Mouse (Mus musculus): Measurements from ENCODE around the gene Selenop. TPM values are rescaled to one million over a fixed set of nuclear protein-coding genes. Genes with fewer than 3 reads are reported as not detected.
A peak's percentile ranks its signal among the peaks of the same experiment; 100 is the strongest.
"Not testable (repeated sequence)": the region's sequence is repeated elsewhere in the genome, so short reads cannot be mapped to it uniquely, and the experiment has no call there.

The Selenop gene
- polyA plus RNA-seq, 1 experiment from 2014 or later, result 163 TPM

- H3K4me1 ChIP-seq (ENCODE audit: insufficient read depth, low read length), result 0 out of 2 replicates have a peak, but pooled peaks cover 6% of the 10 kb centered on the region
- 83% methylated on average over 2 of the region's 2 CpGs for WGBS
- no peak for ATAC-seq (ENCODE audit: low FRiP score, low TSS enrichment)
- no peaks in the 10 kb centered on the region for H3K9me3 ChIP-seq (ENCODE audit: low read length)
- no peaks in the 10 kb centered on the region for H3K27me3 ChIP-seq (ENCODE audit: insufficient read depth, low read length)
- H3K27ac ChIP-seq (ENCODE audit: low read length), result no peak overlapping the region
- H3K9ac ChIP-seq (replicated peaks; ENCODE audit: low read length), result no peak overlapping the region
- H3K4me3 ChIP-seq (ENCODE audit: low read length), result no peak overlapping the region
- H3K36me3 ChIP-seq (ENCODE audit: insufficient read depth, low read length), result no peaks in the 10 kb centered on the region
- H3K4me2 ChIP-seq (replicated peaks; ENCODE audit: low read depth, low read length), result no peak overlapping the region
These were observed 32.0 kb upstream of the Selenop start for GRCm38 (mm10) chr15:3236338-3236737.

GRCm38 (mm10) chr15:3237963-3238362 lies 30.4 kb upstream of the Selenop start:
- Histone ChIP-seq H3K4me3 (ENCODE audit: low read length) (no peak overlapping the region), H3K27ac (ENCODE audit: low read length) (no peak overlapping the region), H3K9me3 (ENCODE audit: low read length) (no peaks in the 10 kb centered on the region), H3K36me3 (ENCODE audit: insufficient read depth, low read length) (no peaks in the 10 kb centered on the region), H3K9ac (replicated peaks; ENCODE audit: low read length) (no peak overlapping the region), H3K4me1 (ENCODE audit: insufficient read depth, low read length) (no peaks in the 10 kb centered on the region), H3K27me3 (ENCODE audit: insufficient read depth, low read length) (no peaks in the 10 kb centered on the region), H3K4me2 (replicated peaks; ENCODE audit: low read depth, low read length) (no peak overlapping the region)
- ATAC-seq (ENCODE audit: low FRiP score, low TSS enrichment), result no peak
- WGBS, result 84% methylated on average over 1 of the region's 1 CpGs

GRCm38 (mm10) chr15:3245036-3245435 lies 23.3 kb upstream of the Selenop start:
- H3K36me3 ChIP-seq (ENCODE audit: insufficient read depth, low read length); H3K4me1 ChIP-seq (ENCODE audit: insufficient read depth, low read length); H3K27me3 ChIP-seq (ENCODE audit: insufficient read depth, low read length); H3K9ac ChIP-seq (replicated peaks; ENCODE audit: low read length); H3K9me3 ChIP-seq (ENCODE audit: low read length); H3K4me3 ChIP-seq (ENCODE audit: low read length); ATAC-seq (ENCODE audit: low FRiP score, low TSS enrichment); H3K4me2 ChIP-seq (replicated peaks; ENCODE audit: low read depth, low read length); H3K27ac ChIP-seq (ENCODE audit: low read length): not testable (repeated sequence)
- WGBS, result 85% methylated on average over 10 of the region's 10 CpGs

GRCm38 (mm10) chr15:3250620-3251019 lies 17.7 kb upstream of the Selenop start:
- H3K27ac ChIP-seq (ENCODE audit: low read length), result no peak overlapping the region
- 88% methylated on average over 2 of the region's 2 CpGs for WGBS
- ATAC-seq (ENCODE audit: low FRiP score, low TSS enrichment), result no peak

GRCm38 (mm10) chr15:3251031-3251717 lies 17.2 kb upstream of the Selenop start:
- no peak overlapping the region for H3K4me2 ChIP-seq (replicated peaks; ENCODE audit: low read depth, low read length)
- peaks cover 4% of the 10 kb centered on the region; the same call in 1 of the 2 replicates for H3K4me1 ChIP-seq (ENCODE audit: insufficient read depth, low read length)
- H3K36me3 ChIP-seq (ENCODE audit: insufficient read depth, low read length), result no peaks in the 10 kb centered on the region
- peaks cover 2% of the 10 kb centered on the region; the same call in 1 of the 2 replicates for H3K9me3 ChIP-seq (ENCODE audit: low read length)
- no peak for ATAC-seq (ENCODE audit: low FRiP score, low TSS enrichment)
- H3K27me3 ChIP-seq (ENCODE audit: insufficient read depth, low read length), result no peaks in the 10 kb centered on the region
- H3K4me3 ChIP-seq (ENCODE audit: low read length), result no peak overlapping the region
- H3K27ac ChIP-seq (ENCODE audit: low read length), result 0 out of 2 replicates have a peak overlapping the region, but pooled peaks have one; percentile 24
- H3K9ac ChIP-seq (replicated peaks; ENCODE audit: low read length), result no peak overlapping the region
- WGBS, result 60% methylated on average over 3 of the region's 3 CpGs

More at GRCm38 (mm10) chr15:3250620-3251019, 17.7 kb upstream of the Selenop start:
- no peak overlapping the region for H3K4me3 ChIP-seq (ENCODE audit: low read length)
- no peak overlapping the region for H3K9ac ChIP-seq (replicated peaks; ENCODE audit: low read length)
- H3K27me3 ChIP-seq (ENCODE audit: insufficient read depth, low read length), result no peaks in the 10 kb centered on the region
- H3K4me1 ChIP-seq (ENCODE audit: insufficient read depth, low read length), result peaks cover 4% of the 10 kb centered on the region; the same call in 1 of the 2 replicates
- peaks cover 2% of the 10 kb centered on the region; the same call in 1 of the 2 replicates for H3K9me3 ChIP-seq (ENCODE audit: low read length)
- no peaks in the 10 kb centered on the region for H3K36me3 ChIP-seq (ENCODE audit: insufficient read depth, low read length)
- no peak overlapping the region for H3K4me2 ChIP-seq (replicated peaks; ENCODE audit: low read depth, low read length)

GRCm38 (mm10) chr15:3251718-3252067 lies 16.7 kb upstream of the Selenop start:
- ATAC-seq (ENCODE audit: low FRiP score, low TSS enrichment), result no peak
- Histone ChIP-seq H3K9me3 (ENCODE audit: low read length) (peaks cover 2% of the 10 kb centered on the region; the same call in 1 of the 2 replicates), H3K4me1 (ENCODE audit: insufficient read depth, low read length) (peaks cover 4% of the 10 kb centered on the region; the same call in 1 of the 2 replicates), H3K9ac (replicated peaks; ENCODE audit: low read length) (no peak overlapping the region), H3K27ac (ENCODE audit: low read length) (no peak overlapping the region), H3K4me2 (replicated peaks; ENCODE audit: low read depth, low read length) (no peak overlapping the region), H3K27me3 (ENCODE audit: insufficient read depth, low read length) (no peaks in the 10 kb centered on the region), H3K4me3 (ENCODE audit: low read length) (no peak overlapping the region), H3K36me3 (ENCODE audit: insufficient read depth, low read length) (no peaks in the 10 kb centered on the region)

GRCm38 (mm10) chr15:3259025-3259424 lies 9.3 kb upstream of the Selenop start:
- H3K27me3 ChIP-seq (ENCODE audit: insufficient read depth, low read length), result no peaks in the 10 kb centered on the region
- H3K27ac ChIP-seq (ENCODE audit: low read length), result no peak overlapping the region
- no peaks in the 10 kb centered on the region for H3K4me1 ChIP-seq (ENCODE audit: insufficient read depth, low read length)
- H3K9me3 ChIP-seq (ENCODE audit: low read length), result peaks cover 2% of the 10 kb centered on the region; the same call in 1 of the 2 replicates
- no peak for ATAC-seq (ENCODE audit: low FRiP score, low TSS enrichment)
- no peak overlapping the region for H3K4me2 ChIP-seq (replicated peaks; ENCODE audit: low read depth, low read length)
- no peak overlapping the region for H3K4me3 ChIP-seq (ENCODE audit: low read length)
- H3K9ac ChIP-seq (replicated peaks; ENCODE audit: low read length), result no peak overlapping the region
- WGBS, result 81% methylated on average over 1 of the region's 1 CpGs
- H3K36me3 ChIP-seq (ENCODE audit: insufficient read depth, low read length), result no peaks in the 10 kb centered on the region

GRCm38 (mm10) chr15:3260309-3260708 lies 8.0 kb upstream of the Selenop start:
- H3K4me2 ChIP-seq (replicated peaks; ENCODE audit: low read depth, low read length), result no peak overlapping the region
- H3K27me3 ChIP-seq (ENCODE audit: insufficient read depth, low read length), result no peaks in the 10 kb centered on the region
- H3K4me1 ChIP-seq (ENCODE audit: insufficient read depth, low read length), result no peaks in the 10 kb centered on the region
- no peak overlapping the region for H3K27ac ChIP-seq (ENCODE audit: low read length)
- no peaks in the 10 kb centered on the region for H3K9me3 ChIP-seq (ENCODE audit: low read length)
- 82% methylated on average over 4 of the region's 4 CpGs for WGBS
- ATAC-seq (ENCODE audit: low FRiP score, low TSS enrichment), result no peak
- H3K4me3 ChIP-seq (ENCODE audit: low read length), result no peak overlapping the region
- H3K36me3 ChIP-seq (ENCODE audit: insufficient read depth, low read length), result no peaks in the 10 kb centered on the region
- H3K9ac ChIP-seq (replicated peaks; ENCODE audit: low read length), result no peak overlapping the region

GRCm38 (mm10) chr15:3262883-3263282 lies 5.5 kb upstream of the Selenop start:
- no peaks in the 10 kb centered on the region for H3K36me3 ChIP-seq (ENCODE audit: insufficient read depth, low read length)
- no peak for ATAC-seq (ENCODE audit: low FRiP score, low TSS enrichment)
- H3K4me3 ChIP-seq (ENCODE audit: low read length), result no peak overlapping the region
- H3K9ac ChIP-seq (replicated peaks; ENCODE audit: low read length), result no peak overlapping the region
- WGBS, result 73% methylated on average over 3 of the region's 3 CpGs
- no peak overlapping the region for H3K4me2 ChIP-seq (replicated peaks; ENCODE audit: low read depth, low read length)
- no peaks in the 10 kb centered on the region for H3K4me1 ChIP-seq (ENCODE audit: insufficient read depth, low read length)
- H3K27me3 ChIP-seq (ENCODE audit: insufficient read depth, low read length), result no peaks in the 10 kb centered on the region
- H3K27ac ChIP-seq (ENCODE audit: low read length), result no peak overlapping the region
- no peaks in the 10 kb centered on the region for H3K9me3 ChIP-seq (ENCODE audit: low read length)

- no peak overlapping the region for H3K27ac ChIP-seq (ENCODE audit: low read length)
- no peaks in the 10 kb centered on the region for H3K36me3 ChIP-seq (ENCODE audit: insufficient read depth, low read length)
- H3K9me3 ChIP-seq (ENCODE audit: low read length), result no peaks in the 10 kb centered on the region
- no peak overlapping the region for H3K4me3 ChIP-seq (ENCODE audit: low read length)
- no peaks in the 10 kb centered on the region for H3K27me3 ChIP-seq (ENCODE audit: insufficient read depth, low read length)
- no peak overlapping the region for H3K9ac ChIP-seq (replicated peaks; ENCODE audit: low read length)
- 88% methylated on average over 4 of the region's 4 CpGs for WGBS
- H3K4me2 ChIP-seq (replicated peaks; ENCODE audit: low read depth, low read length), result no peak overlapping the region
- ATAC-seq (ENCODE audit: low FRiP score, low TSS enrichment), result no peak
- 0 out of 2 replicates have a peak, but pooled peaks cover 1% of the 10 kb centered on the region for H3K4me1 ChIP-seq (ENCODE audit: insufficient read depth, low read length)
These were observed 4.1 kb upstream of the Selenop start for GRCm38 (mm10) chr15:3264293-3264692.

Measured in kidney, embryonic 16.5 days (tissue).